Mouse (Mus musculus) skeletal muscle tissue, postnatal 0 days (tissue): ENCODE data around the gene Scgb1b15. TPM values are rescaled to one million over a fixed set of nuclear protein-coding genes. Genes with fewer than 3 reads are reported as not detected.

Source experiments
- polyA plus RNA-seq: library from polyadenylated mRNA; unstranded; fragments of >200 nt; fragmentation: Nextera tagmentation; extraction: Ambion mirVana; gene quantifications from 2 replicates; pipeline ENCODE4 v1.2.1, GENCODE M21; 2015

Scgb1b15 gene
- polyA plus RNA-seq: not detected in 2 replicates

GRCm38 (mm10) chr7:32836254-32836653 is at the start of gene Scgb1b15:
Gene Scgb1b15 (plus strand): TSS chr7:32836554.

GRCm38 (mm10) chr7:32829562-32829961 is 6.8 kb upstream of the Scgb1b15 start, which contains the start of gene Scgb2b15:
Gene Scgb2b15 (minus strand): TSS chr7:32829662.

Other genes starting within 250 kb of the Scgb1b15 start
- not detected in 2 replicates for gene Scgb2b15, start 6.9 kb upstream of the Scgb1b15 start, polyA plus RNA-seq
- gene Scgb2b17, start 220.0 kb downstream of the Scgb1b15 start, polyA plus RNA-seq: not detected in 2 replicates
- not detected in 2 replicates for gene Scgb1b17, start 226.9 kb downstream of the Scgb1b15 start, polyA plus RNA-seq